Mouse (Mus musculus) embryo, embryonic 10.5 days (tissue): ENCODE data around the gene Padi3.

ENCODE experiments used
- DNase-seq: peaks from one replicate; pipeline ENCODE4 v3.0.0-alpha.2; 2015; ENCODE audit warnings: low spot score

Gene Padi3

DNA sequence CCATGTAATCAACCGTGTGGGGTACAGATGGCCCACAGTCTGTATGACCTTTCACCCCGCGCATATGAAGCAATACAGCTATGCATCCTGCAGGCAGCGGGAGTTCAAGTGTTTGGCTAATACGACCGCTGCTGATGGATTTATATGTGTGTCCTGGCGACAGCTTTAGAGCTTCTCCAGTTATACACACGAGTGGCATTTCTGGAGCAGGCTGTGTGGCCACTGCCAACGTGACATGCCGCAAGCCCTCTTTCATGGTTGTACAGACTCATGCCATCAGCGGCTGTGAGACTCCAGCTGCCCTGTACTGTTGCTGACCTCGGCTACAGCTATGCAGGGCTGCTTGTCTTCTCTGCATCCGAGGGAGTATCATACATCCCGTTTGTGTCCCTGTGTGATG lies 29.9 kb downstream of the Padi3 start:
- peak; percentile 32 for DNase-seq

DNA sequence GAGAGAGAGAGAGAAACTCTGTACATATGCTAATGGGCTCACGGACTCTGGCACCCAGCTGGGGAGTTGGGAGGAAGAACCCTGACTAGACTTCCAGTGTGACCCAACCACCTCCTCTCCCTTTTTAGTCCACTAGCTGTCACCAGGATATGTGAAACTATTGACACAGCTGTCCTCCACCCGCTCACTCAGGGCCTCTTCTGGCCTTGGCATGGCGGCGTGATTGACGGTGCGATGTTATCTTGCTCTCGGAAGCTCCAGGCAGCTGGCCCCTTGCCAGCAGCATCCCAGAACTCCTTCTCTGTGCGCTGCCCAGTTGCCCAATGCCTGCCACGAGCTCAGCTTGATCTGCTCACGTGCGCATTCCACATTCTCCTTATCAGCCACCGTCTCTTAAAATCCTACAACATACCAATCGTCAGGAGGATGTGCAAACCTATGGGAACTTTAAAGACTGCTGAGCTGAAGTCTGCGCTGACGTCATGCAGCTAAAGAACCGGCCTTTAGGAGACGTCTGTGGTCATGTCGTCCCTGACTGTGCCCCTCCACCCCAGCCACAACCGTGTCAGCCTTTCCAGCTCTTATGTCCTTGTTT lies 30.5 kb downstream of the Padi3 start:
- DNase-seq, result peak; percentile 64

DNA sequence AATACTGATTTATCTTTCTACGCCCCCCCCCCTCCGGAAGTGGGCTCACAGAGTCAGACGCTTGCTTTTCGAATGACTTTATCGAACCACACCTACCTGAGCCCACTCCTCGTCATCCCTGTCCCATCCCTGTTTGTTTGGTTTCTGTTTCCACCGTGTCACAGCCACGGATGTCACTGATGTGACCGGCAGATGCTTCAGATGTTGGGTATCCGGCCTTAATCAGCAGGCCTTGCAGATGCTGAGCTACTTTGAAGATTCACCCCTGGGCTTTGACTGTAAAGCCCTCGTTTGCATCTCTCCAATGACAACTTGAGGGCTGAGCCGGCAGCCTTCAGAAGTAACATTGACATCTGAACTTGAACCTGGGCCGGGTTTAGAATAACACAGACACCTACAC lies 33.8 kb downstream of the Padi3 start:
- no peak for DNase-seq

DNA sequence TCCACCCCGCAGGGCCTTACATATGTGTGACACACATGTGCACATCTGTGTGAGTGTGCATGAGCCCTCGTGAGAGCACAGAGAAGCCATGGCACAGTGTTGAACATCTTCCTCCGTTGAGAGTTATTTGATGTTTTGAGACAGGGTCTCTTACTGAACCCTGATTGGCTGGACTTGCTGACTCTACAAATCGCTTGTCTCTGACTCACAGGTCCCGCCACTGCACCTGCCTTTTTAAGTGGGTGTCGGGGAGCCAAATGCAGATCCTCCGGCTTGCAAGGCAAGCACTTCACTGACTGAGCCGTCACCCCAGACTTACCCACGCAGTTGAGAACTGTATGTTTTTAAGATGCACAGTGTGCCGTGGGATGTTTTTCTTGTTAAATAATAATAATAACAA lies 34.6 kb downstream of the Padi3 start:
- no peak for DNase-seq

DNA sequence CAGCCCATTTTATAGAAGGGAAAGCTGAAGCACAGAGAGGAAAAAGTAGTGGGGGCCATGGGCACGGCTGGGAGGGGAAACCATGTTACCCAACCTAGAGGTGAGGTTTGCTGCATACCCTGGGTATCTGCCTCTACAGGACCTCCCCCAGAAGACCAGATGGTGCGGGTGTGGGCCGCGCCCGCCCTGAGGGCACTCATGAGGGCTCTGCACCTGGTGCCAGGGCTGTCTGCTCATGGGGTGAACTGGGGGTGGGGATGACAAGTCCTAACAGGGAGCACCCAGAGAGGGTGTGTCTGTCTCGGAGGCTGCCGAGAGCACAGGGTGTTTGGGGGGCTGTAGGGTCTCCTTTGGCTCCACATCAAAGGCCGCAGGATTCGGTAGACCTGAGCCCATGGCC lies 35.6 kb downstream of the Padi3 start:
- DNase-seq, result no peak

DNA sequence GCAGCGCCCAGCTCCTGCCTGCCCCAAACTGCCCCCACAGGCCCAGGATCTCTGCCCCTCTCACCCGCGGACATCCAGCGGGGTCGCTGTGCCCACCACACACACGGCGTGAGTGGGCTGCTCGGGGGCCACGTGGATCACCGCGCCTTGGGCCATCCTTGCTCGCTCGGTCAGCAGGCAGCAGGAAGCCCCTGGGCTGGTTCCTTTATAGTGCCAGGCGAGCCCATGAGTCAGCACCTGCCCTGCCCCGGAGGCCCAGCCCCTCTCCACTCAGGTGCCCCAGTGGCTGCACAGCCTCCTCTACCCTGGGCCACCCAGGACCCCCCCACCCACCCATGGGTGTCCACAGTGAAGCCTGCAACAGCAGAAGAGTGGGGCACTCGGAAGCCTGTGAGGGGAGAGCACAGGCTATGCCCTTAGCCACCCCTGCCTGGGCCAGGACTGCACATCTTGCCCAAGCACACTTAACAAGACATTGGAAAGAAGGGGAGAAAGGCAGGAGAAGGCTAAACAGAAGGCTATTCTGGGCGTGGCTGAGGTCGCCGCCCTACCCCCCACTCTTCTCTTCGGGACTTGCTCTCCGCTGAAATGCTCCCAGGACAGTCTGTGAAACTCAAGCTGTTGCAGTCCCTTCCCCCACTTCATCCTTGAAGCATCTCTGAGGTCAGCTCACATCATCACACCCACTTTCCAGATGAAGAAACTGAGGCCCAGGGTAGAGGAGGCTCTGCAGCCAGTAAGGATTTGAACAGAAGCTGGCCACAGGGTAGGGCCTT lies 36.2 kb downstream of the Padi3 start, which contains the start of gene Padi4:
Gene Padi4, minus strand, starts transcription at position 212 of the 776 bp plus-strand sequence.
- no peak for DNase-seq

DNA sequence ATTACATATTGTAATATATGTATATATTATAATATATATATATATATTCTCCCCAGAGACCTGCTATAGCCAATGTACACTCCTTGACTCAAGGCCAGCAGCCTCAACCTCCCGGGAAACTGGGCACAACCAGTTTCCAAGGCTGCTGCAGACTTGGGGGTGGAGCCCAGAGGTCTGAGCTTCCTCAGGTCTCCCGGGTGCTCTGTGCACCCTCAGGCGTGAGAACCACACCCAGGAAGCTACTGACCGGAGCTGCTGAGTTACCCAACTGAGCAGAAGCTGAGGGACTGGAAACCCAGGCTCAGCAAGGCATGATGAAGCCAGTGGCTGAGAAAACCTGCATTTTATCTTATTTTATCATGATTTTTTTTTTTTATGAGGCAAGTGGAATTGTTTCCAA lies 39.4 kb downstream of the Padi3 start:
- no peak for DNase-seq

DNA sequence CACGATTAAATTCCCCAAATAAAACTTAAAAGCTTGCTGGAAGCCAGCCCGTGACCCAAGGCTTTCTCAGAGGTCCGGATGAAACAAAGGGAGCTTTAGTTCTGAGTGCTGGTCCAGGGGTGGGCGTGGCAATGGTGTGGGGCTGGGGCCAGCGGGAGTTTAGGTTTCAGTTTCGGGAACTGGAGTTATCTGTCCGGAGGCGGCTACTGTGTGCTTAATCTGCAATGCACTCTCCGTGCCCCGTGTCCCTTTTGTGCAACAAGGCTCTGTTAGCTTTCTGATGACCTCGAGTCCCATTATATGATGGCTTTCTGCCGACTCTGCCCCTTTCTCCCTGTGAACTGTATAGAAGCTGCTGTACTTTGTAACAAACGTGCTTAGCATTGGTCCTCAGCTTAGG lies 40.0 kb downstream of the Padi3 start:
- peak; percentile 63 for DNase-seq

DNA sequence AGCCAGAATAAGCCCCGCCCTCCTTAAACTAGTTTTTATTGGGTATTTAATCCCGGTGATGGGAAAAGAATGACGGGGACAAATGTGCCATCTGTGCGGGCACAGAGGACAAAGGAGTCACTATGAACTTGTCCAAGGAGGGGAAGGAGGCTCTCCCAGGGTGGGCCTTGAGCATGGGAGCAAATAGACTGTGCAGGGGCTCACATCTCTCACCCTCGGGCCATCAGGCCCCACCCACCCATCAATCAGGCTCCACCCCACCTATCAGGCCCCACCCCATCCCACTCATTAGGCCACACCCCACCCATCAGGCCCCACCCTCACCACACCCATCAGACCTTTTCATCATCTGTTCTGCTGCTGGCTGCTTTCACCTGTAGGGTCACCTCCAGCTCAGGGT lies 41.5 kb downstream of the Padi3 start:
- no peak for DNase-seq

DNA sequence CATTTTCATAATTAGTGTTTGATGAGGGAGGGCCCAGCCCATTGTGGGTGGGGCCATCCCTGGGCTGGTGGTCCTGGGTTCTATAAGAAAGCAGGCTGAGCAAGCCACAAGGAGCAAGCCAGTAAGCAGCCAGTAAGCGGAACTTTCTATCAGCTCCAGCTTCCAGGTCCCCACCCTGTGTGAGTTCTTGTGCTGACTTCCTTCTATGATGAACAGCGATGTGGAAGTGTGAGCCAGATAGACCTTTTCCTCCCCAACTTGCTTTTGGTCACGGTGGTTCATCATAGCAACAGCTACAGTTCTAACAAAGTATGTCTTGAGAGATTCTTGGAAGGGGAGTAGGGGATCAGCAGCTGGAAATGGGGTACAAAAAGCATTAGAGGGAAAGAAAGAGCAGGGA lies 44.5 kb downstream of the Padi3 start:
- no peak for DNase-seq

DNA sequence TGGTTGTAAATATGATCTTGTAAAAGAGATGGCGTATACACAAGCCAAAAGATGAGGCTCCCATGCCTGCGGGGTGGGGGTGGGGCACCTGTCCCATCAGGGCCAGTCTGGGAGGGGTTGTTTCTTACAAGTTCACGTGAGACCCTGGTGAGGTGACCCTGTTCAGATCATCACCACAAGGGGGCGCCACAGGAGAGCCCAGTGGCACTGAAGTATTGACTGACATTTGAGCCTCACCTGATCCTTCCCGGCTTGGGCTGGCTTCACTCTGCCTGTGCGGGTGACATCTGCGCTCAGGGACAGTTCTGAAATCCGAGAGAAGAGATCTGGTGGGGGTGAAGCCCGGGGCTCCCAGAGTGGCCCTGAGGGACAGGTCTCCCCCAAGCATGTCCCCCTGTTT lies 47.3 kb downstream of the Padi3 start:
- peak; percentile 76 for DNase-seq

DNA sequence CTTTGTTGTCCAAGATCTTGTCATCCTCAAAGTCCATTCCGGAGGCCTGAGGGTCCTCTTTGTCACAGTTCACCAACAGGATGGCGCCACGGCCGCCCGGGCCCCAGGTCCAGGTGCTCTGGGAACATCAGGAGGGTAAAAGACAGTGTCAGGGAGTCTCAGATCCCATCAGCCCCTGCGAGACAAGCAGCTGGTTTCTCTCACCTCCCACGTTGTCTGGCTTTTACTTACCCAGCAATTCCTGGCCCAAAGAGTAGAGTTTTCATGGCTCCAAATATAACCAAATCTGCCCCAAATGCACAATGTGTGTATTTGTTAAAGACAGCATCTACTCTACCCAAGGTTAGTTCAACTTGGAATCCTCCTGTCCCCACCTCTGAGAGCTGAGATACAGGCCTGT lies 48.8 kb downstream of the Padi3 start:
- DNase-seq, result no peak

DNA sequence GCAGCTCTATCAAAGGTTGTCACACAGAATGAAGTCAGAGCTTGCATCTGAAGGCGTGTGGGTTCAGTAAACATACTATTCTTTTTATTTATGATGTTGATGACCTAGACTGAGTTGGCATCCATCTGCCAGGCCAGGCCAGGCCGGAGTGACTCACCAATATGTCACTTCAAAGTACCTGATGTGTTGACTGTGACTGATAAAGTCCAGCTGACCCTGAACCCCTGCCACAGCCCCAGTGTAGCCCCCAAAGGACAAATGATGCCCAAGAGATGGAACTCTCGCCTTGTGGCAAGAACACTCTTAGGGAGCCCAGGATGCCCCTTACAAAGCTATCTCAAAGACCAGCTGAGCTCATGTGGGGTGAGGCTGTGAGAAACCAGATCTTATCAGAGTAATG lies 54.6 kb downstream of the Padi3 start:
- no peak for DNase-seq

DNA sequence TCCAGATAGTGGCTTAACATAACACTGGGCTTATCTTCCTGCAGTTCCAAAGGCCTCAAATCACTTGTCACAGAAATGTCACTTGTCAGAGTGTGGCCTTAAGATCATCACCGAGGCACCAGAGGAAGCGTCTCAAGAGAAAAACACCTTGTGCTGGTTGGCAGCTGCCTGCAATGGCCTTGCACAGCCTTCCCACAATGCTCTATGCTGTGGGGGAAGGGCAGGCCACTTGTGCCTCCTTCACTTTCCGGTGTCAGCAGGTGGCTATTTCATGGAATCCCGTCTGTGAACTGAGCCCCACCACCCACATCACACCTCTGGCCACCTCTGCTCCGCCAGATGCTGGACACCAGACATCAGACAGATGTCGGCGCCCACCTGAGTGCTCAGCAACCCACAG lies 57.1 kb downstream of the Padi3 start:
- no peak for DNase-seq

DNA sequence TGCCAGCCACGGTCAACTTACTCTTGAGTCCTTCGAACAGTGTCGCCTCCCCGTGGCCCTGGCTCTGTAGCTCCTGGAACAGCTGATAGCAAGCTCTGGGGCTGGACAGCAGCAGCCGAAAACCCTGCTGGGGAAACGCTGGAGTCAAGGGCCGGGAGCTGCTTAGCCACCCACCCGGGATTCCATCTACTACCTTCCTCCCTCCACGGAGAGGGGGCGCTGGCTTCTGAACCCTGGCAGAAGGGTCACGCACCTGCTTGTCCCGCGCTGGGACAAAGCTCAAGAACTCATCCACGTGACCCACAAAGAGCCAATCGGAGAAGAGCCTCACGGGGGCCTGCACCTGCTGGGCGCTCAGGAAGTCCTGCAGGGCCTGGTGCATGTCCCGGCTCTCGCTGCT lies 60.1 kb downstream of the Padi3 start:
- DNase-seq, result peak; percentile 58

DNA sequence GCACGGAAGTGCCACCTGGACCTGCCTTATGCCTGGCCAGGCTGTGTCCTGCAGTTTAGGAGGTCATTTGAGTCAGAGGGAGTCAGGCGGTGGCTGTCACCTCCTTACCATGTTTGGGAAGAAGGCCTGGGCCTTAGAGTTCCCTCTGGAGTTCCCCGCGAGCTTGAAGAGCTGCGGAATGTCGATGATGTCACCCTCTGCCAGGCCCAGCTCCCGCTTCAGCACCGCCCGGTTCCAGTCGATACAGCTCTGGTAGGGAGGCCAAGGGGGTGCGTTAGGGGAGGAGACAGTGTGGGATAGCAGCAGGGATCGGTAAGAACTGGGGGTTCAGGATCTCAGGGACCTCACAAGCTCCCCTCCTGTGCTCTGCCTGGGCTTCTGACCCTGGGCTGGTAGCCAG lies 62.5 kb downstream of the Padi3 start:
- DNase-seq, result peak; percentile 27

DNA sequence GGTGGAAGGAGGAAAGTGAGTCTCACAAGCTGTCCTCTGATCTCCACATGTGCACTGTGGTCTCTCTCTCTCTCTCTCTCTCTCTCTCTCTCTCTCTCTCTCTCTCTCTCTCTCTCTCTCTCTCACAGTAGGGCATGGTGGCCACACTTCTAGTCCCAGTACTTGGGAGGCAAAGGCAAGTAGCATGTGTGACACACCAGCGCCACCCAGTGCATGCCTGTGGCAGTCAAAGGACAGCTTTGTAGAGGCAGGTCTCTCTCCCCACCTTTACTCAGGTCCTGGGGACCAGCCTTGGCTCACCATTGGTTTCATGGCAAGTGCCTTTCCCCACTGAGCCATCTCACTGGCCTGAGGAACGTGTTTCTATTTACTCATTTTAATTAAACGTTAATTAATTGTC lies 65.8 kb downstream of the Padi3 start:
- peak; percentile 61 for DNase-seq

DNA sequence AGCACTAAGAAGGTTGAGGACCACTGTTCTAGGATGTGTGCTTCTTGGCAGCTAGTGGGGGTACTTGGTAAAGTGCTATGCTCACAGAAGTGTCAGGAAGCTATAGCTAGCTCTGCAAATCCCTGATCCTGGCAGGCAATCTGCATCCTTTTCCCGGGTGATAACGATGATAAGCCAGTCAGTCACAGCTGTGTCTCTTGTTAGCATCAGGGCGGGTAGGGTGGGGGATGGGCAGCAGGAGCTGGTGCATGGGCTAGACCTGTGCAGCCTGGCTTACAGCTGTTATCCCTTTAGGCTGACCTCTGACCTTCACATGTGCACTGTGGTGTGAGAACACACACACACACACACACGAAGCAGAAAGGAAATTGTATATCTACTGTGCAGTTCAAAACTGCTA lies 67.4 kb downstream of the Padi3 start:
- no peak for DNase-seq

DNA sequence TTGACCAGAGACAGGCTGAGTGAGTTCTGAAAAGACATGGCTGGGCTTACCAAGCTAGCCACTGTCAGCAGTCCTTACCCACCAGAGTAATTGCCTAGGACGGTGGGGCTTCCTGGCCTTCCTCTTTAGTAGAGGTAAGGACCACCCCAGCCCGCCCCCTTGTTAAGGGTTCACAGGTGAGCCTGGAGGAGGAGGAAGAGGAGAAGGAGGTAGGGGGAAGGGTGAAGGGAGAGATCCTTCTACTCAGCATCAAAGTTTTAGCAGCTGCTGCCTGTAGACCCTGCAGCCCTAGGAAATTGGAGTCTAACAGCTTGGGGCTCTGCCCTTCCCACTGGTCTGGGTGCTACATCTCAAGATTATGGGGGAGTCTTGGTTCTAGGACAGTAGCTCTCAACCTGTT lies 67.9 kb downstream of the Padi3 start, which contains the start of gene Padi6:
Gene Padi6, minus strand, starts transcription at position 101 of the 400 bp plus-strand sequence.
- DNase-seq, result no peak

DNA sequence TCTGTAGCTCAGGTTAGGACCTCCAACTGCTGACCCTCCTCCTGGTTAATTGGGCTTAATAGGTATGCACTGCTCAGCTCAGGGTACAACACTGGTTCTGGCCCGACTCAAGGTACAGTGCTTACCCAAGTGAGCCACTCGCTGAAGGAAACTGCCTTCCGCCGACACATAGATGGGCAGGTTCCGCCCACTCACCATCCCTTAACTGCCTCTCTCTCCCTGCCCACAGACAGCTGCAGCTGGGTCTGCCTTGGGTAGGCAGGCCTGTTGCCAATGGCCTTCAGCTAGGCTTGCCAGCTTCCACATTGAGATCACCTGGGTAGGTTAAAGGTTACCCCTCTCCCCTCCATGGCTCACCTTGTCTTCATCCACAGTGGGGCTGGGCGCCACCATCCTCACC lies 69.0 kb downstream of the Padi3 start:
- DNase-seq, result no peak

DNA sequence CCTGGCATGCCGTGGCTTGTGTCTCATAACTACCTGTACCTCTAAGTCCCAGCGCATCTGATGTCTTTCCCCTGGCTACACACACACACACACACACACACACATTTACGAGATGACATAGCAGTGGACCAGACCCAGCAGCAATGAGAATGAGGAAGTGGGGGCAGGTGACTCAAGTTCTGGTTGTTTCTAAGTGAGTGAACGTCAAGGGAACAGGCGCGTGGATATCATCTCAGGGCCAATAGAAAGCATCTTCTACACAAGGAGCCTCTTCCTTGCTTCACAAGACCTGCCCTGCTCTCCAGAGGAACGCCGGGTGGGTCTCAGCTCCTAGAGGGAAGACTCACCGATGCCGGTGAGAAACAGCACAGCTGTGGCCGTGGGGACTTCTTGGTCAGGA lies 69.8 kb downstream of the Padi3 start:
- DNase-seq, result no peak
